Mouse (Mus musculus): ENCODE data around the gene Mrps36. TPM values are rescaled to one million over a fixed set of nuclear protein-coding genes. Genes with fewer than 3 reads are reported as not detected.
"Not testable (repeated sequence)": the region's sequence is repeated elsewhere in the genome, so short reads cannot be mapped to it uniquely, and the experiment has no call there.

Mrps36 gene
- polyA plus RNA-seq (2016; fragmentation: Nextera tagmentation; extraction: Ambion mirVana): 111 and 118 TPM in 2 replicates

- no peaks in the 10 kb centered on the region for H3K9me3 ChIP-seq (replicated peaks)
- H3K27ac ChIP-seq: peak within 1 kb of the TSS; percentile 96
- peaks cover 5% of the 10 kb centered on the region; the same call in 1 of the 2 replicates for H3K4me1 ChIP-seq
- H3K4me2 ChIP-seq (replicated peaks): peak within 1 kb of the TSS; percentile 63
- peak within 1 kb of the TSS; percentile 81 for H3K4me3 ChIP-seq
- no peaks in the 10 kb centered on the region for H3K27me3 ChIP-seq
- under 1% methylated on average over 52 of the region's 52 CpGs for WGBS
- peak within 1 kb of the TSS; percentile 79 for H3K9ac ChIP-seq
- peak; percentile 98 for ATAC-seq (ENCODE audit: low FRiP score)
- H3K36me3 ChIP-seq: no peaks in the 10 kb centered on the region
Measured at GRCm38 (mm10) chr13:100744036-100744744, at the start of gene Mrps36. Mrps36 (minus strand) TSS chr13:100744659.

- no peak overlapping the region for H3K9ac ChIP-seq
- no peaks in the 10 kb centered on the region for H3K36me3 ChIP-seq
- no peak overlapping the region for H3K27ac ChIP-seq
- no peaks in the 10 kb centered on the region for H3K9me3 ChIP-seq (replicated peaks)
- H3K4me3 ChIP-seq: no peak overlapping the region
- ATAC-seq (ENCODE audit: low FRiP score): no peak
- WGBS: 88% methylated on average over 3 of the region's 3 CpGs
- H3K27me3 ChIP-seq: no peaks in the 10 kb centered on the region
- H3K4me1 ChIP-seq: peaks cover 13% of the 10 kb centered on the region
- no peak overlapping the region for H3K4me2 ChIP-seq (replicated peaks)
Measured at GRCm38 (mm10) chr13:100789083-100789482, 44.6 kb upstream of the Mrps36 start.

- ATAC-seq (ENCODE audit: low FRiP score); H3K9ac ChIP-seq; H3K36me3 ChIP-seq; H3K4me3 ChIP-seq; H3K27ac ChIP-seq; H3K27me3 ChIP-seq; H3K4me2 ChIP-seq (replicated peaks); H3K9me3 ChIP-seq (replicated peaks): not testable (repeated sequence)
- 91% methylated on average over 12 of the region's 14 CpGs for WGBS
- peaks cover 18% of the 10 kb centered on the region for H3K4me1 ChIP-seq
Measured at GRCm38 (mm10) chr13:100788057-100788456, 43.6 kb upstream of the Mrps36 start.

GRCm38 (mm10) chr13:100787316-100788010 lies 43.0 kb upstream of the Mrps36 start:
- no peak for ATAC-seq (ENCODE audit: low FRiP score)
- WGBS: 69% methylated on average over 6 of the region's 6 CpGs
- H3K36me3 ChIP-seq: peaks cover 4% of the 10 kb centered on the region; the same call in 1 of the 2 replicates

GRCm38 (mm10) chr13:100786414-100786867 lies 42.0 kb upstream of the Mrps36 start, which contains the start of gene Ccnb1:
Ccnb1 (minus strand) TSS chr13:100786570.
- Histone ChIP-seq H3K27ac (no peak within 1 kb of the TSS), H3K9me3 (replicated peaks) (no peaks in the 10 kb centered on the region), H3K9ac (peak within 1 kb of the TSS; percentile 70), H3K27me3 (no peaks in the 10 kb centered on the region), H3K4me1 (peaks cover 18% of the 10 kb centered on the region), H3K4me3 (peak within 1 kb of the TSS; percentile 58), H3K4me2 (replicated peaks) (peak within 1 kb of the TSS; percentile 77), H3K36me3 (peaks cover 10% of the 10 kb centered on the region)
- ATAC-seq (ENCODE audit: low FRiP score): peak; percentile 99
- WGBS: under 1% methylated on average over 35 of the region's 35 CpGs

More at GRCm38 (mm10) chr13:100787316-100788010, 43.0 kb upstream of the Mrps36 start:
- Histone ChIP-seq H3K4me3 (no peak overlapping the region), H3K27me3 (no peaks in the 10 kb centered on the region), H3K27ac (no peak overlapping the region), H3K4me1 (peaks cover 18% of the 10 kb centered on the region), H3K9ac (no peak overlapping the region), H3K4me2 (replicated peaks) (no peak overlapping the region), H3K9me3 (replicated peaks) (no peaks in the 10 kb centered on the region)

GRCm38 (mm10) chr13:100785806-100786413 lies 41.5 kb upstream of the Mrps36 start:
- WGBS: 2% methylated on average over 30 of the region's 30 CpGs

GRCm38 (mm10) chr13:100777491-100777890 lies 33.0 kb upstream of the Mrps36 start:
- Histone ChIP-seq H3K9ac (no peak overlapping the region), H3K27ac (no peak overlapping the region), H3K4me2 (replicated peaks) (no peak overlapping the region), H3K9me3 (replicated peaks) (no peaks in the 10 kb centered on the region), H3K4me3 (no peak overlapping the region), H3K4me1 (peaks cover 16% of the 10 kb centered on the region), H3K27me3 (no peaks in the 10 kb centered on the region), H3K36me3 (peaks cover 16% of the 10 kb centered on the region)
- no peak for ATAC-seq (ENCODE audit: low FRiP score)
- 86% methylated on average over 3 of the region's 3 CpGs for WGBS

More at GRCm38 (mm10) chr13:100785806-100786413, 41.5 kb upstream of the Mrps36 start:
- Histone ChIP-seq H3K4me2 (replicated peaks) (peak overlapping the region; percentile 77), H3K27me3 (no peaks in the 10 kb centered on the region), H3K4me1 (peaks cover 18% of the 10 kb centered on the region), H3K4me3 (peak overlapping the region; percentile 58), H3K27ac (no peak overlapping the region), H3K9ac (peak overlapping the region; percentile 70), H3K36me3 (peaks cover 14% of the 10 kb centered on the region), H3K9me3 (replicated peaks) (no peaks in the 10 kb centered on the region)
- peak; percentile 8 for ATAC-seq (ENCODE audit: low FRiP score)

GRCm38 (mm10) chr13:100776710-100777109 lies 32.3 kb upstream of the Mrps36 start:
- Histone ChIP-seq H3K36me3 (peaks cover 11% of the 10 kb centered on the region; the same call in 1 of the 2 replicates), H3K9ac (no peak overlapping the region), H3K27ac (peak overlapping the region; percentile 31; the same call in 1 of the 2 replicates), H3K4me3 (peak overlapping the region; percentile 75; the same call in 1 of the 2 replicates), H3K27me3 (no peaks in the 10 kb centered on the region), H3K4me1 (peaks cover 16% of the 10 kb centered on the region), H3K4me2 (replicated peaks) (0 out of 2 replicates have a peak overlapping the region, but pooled peaks have one; percentile 91), H3K9me3 (replicated peaks) (no peaks in the 10 kb centered on the region)
- no peak for ATAC-seq (ENCODE audit: low FRiP score)
- 71% methylated on average over 6 of the region's 6 CpGs for WGBS

GRCm38 (mm10) chr13:100776056-100776419 lies 31.6 kb upstream of the Mrps36 start:
- H3K27ac ChIP-seq: peak overlapping the region; percentile 31; the same call in 1 of the 2 replicates
- peak overlapping the region; percentile 91 for H3K4me2 ChIP-seq (replicated peaks)
- peaks cover 16% of the 10 kb centered on the region for H3K4me1 ChIP-seq
- H3K27me3 ChIP-seq: no peaks in the 10 kb centered on the region
- ATAC-seq (ENCODE audit: low FRiP score): no peak; the same call in none of the 2 replicates
- H3K4me3 ChIP-seq: peak overlapping the region; percentile 75
- H3K9ac ChIP-seq: peak overlapping the region; percentile 53; the same call in 1 of the 2 replicates
- H3K9me3 ChIP-seq (replicated peaks): no peaks in the 10 kb centered on the region
- WGBS: 14% methylated on average over 8 of the region's 8 CpGs
- peaks cover 9% of the 10 kb centered on the region; the same call in 1 of the 2 replicates for H3K36me3 ChIP-seq

GRCm38 (mm10) chr13:100775252-100776055 lies 31.0 kb upstream of the Mrps36 start, which contains the start of gene Cenph:
Cenph (minus strand) TSS chr13:100775899.
- Histone ChIP-seq H3K9me3 (replicated peaks) (no peaks in the 10 kb centered on the region), H3K27ac (peak within 1 kb of the TSS; percentile 31; the same call in 1 of the 2 replicates), H3K36me3 (peaks cover 13% of the 10 kb centered on the region; the same call in 1 of the 2 replicates), H3K4me3 (peak within 1 kb of the TSS; percentile 75), H3K4me2 (replicated peaks) (peak within 1 kb of the TSS; percentile 91), H3K4me1 (peaks cover 16% of the 10 kb centered on the region), H3K9ac (peak within 1 kb of the TSS; percentile 71), H3K27me3 (no peaks in the 10 kb centered on the region)
- ATAC-seq (ENCODE audit: low FRiP score): peak; percentile 94
- under 1% methylated on average over 46 of the region's 46 CpGs for WGBS

- H3K36me3 ChIP-seq: peaks cover 13% of the 10 kb centered on the region; the same call in 1 of the 2 replicates
- H3K9ac ChIP-seq: 0 out of 2 replicates have a peak overlapping the region, but pooled peaks have one; percentile 71
- H3K27ac ChIP-seq: no peak overlapping the region
- H3K4me1 ChIP-seq: peaks cover 16% of the 10 kb centered on the region
- H3K4me3 ChIP-seq: peak overlapping the region; percentile 75
- ATAC-seq (ENCODE audit: low FRiP score): no peak
- peak overlapping the region; percentile 91 for H3K4me2 ChIP-seq (replicated peaks)
- H3K9me3 ChIP-seq (replicated peaks): no peaks in the 10 kb centered on the region
- no peaks in the 10 kb centered on the region for H3K27me3 ChIP-seq
Measured at GRCm38 (mm10) chr13:100774704-100775103, 30.2 kb upstream of the Mrps36 start.

Measured in hindbrain, embryonic 12.5 days (tissue).